Mouse (Mus musculus): ENCODE results near the gene Etv3.

- TF ChIP-seq POLR2A (IDR thresholded peaks at IDR 0.05; ENCODE audit: borderline replicate concordance, control insufficient read depth, low read depth, low read length) (no peak), CTCF (IDR thresholded peaks at IDR 0.05; ENCODE audit: control insufficient read depth, insufficient read depth, low read length) (no peak)
Observed at GRCm38 (mm10) chr3:87504749-87505425, 20.3 kb upstream of the Etv3 start.
